Mouse (Mus musculus) cortical plate, adult 2 months (tissue): ENCODE measurements around the gene Gale.

Source experiments
- CTCF ChIP-seq: fragments of 200-500 bp; IDR thresholded peaks from 2 replicates; pipeline ENCODE4 v1.5.1; 2011; ENCODE audit warnings: mild to moderate bottlenecking, control low read depth, low read length; ENCODE audit not compliant: insufficient read depth; ENCODE audit errors: extremely low read depth
- POLR2A ChIP-seq: fragments of 200-500 bp; IDR thresholded peaks from 2 replicates; pipeline ENCODE4 v1.6.1; 2011; ENCODE audit warnings: mild to moderate bottlenecking, low read length, control low read depth; ENCODE audit not compliant: insufficient read depth; ENCODE audit errors: extremely low read depth

DNA sequence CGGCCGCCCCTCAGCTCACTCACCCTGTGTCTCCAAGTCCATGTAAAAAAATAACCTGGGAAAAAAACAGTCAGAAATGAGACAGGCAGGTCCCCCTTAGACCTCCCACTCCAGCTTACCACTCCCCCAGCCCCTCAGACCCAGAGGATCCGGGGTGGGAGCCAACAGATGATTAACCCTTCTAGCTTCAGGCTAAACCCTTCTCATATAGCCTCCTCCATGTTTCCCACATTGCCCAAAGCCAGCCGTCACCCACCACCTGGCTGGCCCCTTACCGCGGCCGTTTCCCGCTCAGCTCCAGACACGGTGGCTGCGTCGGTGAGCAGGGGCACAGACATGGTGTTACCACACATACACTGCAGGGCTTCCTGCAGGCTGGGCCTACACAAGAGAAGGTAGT is 7.1 kb downstream of the Gale start:
- TF ChIP-seq CTCF (no peak), POLR2A (no peak)
